Mouse (Mus musculus) ES-E14 (cell line): ENCODE measurements at regions not wholly inside any gene's neighbourhood (a gene's known extent, or its start where the extent isn't known, plus 50 kb on each side); places are given as distances from the start of the nearest gene placed in this dataset.

Experiments
- CHD2 ChIP-seq: IDR thresholded peaks from 2 replicates; pipeline ENCODE4 v1.6.1; 2014; ENCODE audit warnings: mild to moderate bottlenecking, low read depth, low read length, inconsistent platforms
- ZC3H11A ChIP-seq: IDR thresholded peaks from 2 replicates; pipeline ENCODE4 v1.6.1; 2012; ENCODE audit warnings: low read depth, mild to moderate bottlenecking, inconsistent platforms, low read length, borderline replicate concordance

DNA sequence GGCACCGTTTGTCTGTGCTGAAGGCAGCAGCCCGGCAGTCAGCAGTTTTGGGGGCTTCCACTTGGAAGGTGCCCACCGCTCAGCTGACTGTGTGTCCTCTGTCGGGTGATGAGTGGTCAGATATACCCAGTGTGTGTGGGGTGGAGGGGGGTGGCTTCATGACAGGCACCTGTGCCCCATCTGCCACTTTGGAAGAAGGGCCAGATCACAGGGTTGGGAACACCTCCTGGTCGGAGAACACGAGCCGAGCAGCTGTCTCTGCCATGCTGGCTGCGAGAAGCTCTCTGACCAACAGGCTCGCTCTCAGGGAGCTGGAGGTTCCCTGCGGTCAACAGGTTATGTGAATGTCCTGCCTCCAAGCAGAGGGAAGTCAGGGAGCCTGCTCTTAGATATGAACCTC is 121.4 kb downstream of the Sec61b start:
- TF ChIP-seq CHD2: no peak
- TF ChIP-seq ZC3H11A: no peak
